Mouse (Mus musculus): ENCODE measurements around the gene Tmem178.

The Tmem178 gene

GRCm38 (mm10) chr17:81047930-81048564 lies 103.6 kb downstream of the Tmem178 start:
- no peak for DNase-seq (ENCODE audit: low spot score)
